Mouse (Mus musculus) forebrain, postnatal 0 days (tissue): ENCODE measurements around the gene Mgll. TPM values are rescaled to one million over a fixed set of nuclear protein-coding genes. Genes with fewer than 3 reads are reported as not detected.

Experiments
- ATAC-seq: fragments of 200-750 bp; cut with Nextera tagmentation; 2 replicates; pipeline ENCODE4 v1.8.0; 2017; ENCODE audit warnings: mild to moderate bottlenecking, moderate library complexity
- DNase-seq: peaks from one replicate; pipeline ENCODE4 v3.0.0-alpha.2; 2015
- H3K27ac ChIP-seq: fragments of 300-500 bp; sonication (generic); 2 replicates; pipeline ENCODE4 v1.5.1; 2014; ENCODE audit warnings: low read depth, mild to moderate bottlenecking, antibody characterized with exemption, low read length, moderate library complexity, mixed read lengths
- H3K27me3 ChIP-seq: fragments of 300-500 bp; sonication (generic); 2 replicates; pipeline ENCODE4 v1.6.1; 2014; ENCODE audit warnings: mild to moderate bottlenecking, low read length, mixed read lengths; ENCODE audit not compliant: insufficient read depth
- H3K36me3 ChIP-seq: fragments of 300-500 bp; sonication (generic); 2 replicates; pipeline ENCODE4 v1.6.1; 2014; ENCODE audit warnings: mild to moderate bottlenecking, moderate library complexity; ENCODE audit not compliant: insufficient read depth
- H3K4me1 ChIP-seq: fragments of 300-500 bp; sonication (generic); 2 replicates; pipeline ENCODE4 v1.6.1; 2014; ENCODE audit warnings: antibody characterized with exemption; ENCODE audit not compliant: insufficient read depth
- H3K4me2 ChIP-seq: fragments of 300-500 bp; sonication (generic); 2 replicates; pipeline ENCODE4 v1.6.1; 2014; ENCODE audit warnings: low read depth, mild to moderate bottlenecking, moderate library complexity
- H3K4me3 ChIP-seq: fragments of 300-500 bp; sonication (generic); 2 replicates; pipeline ENCODE4 v1.5.1; 2014; ENCODE audit warnings: low read depth, low read length, mixed read lengths
- H3K9ac ChIP-seq: fragments of 300-500 bp; sonication (generic); 2 replicates; pipeline ENCODE4 v1.6.1; 2014; ENCODE audit warnings: mild to moderate bottlenecking
- H3K9me3 ChIP-seq: fragments of 300-500 bp; sonication (generic); 2 replicates; pipeline ENCODE4 v1.6.1; 2016; ENCODE audit warnings: low read length
- CTCF ChIP-seq: sonication (generic); IDR thresholded peaks from 2 replicates; pipeline ENCODE4 v1.5.1; 2016; ENCODE audit warnings: antibody characterized with exemption, control low read depth, low read depth
- WGBS: fragments of 180-500 bp; shearing (Covaris S2); extraction: QIAGEN DNeasy Blood & Tissue Kit; methylation state at CpG from one replicate; pipeline ENCODE4 v1.1.7; 2014; 5-methylcytosine and 5-hydroxymethylcytosine counted together
- polyA plus RNA-seq: library from polyadenylated mRNA; unstranded; fragments of >200 nt; fragmentation: Nextera tagmentation; extraction: Ambion mirVana; gene quantifications from 2 replicates; pipeline ENCODE4 v1.2.1, GENCODE M21; 2015
- total RNA-seq: library from RNA; depleted of rRNA; stranded (reverse); fragments of >200 nt; gene quantifications from 2 replicates; pipeline ENCODE4 v1.2.3, GENCODE M21; 2014

The Mgll gene
- total and polyA plus RNA-seq, 2 experiments from 2014 or later: 35.1 to 60.7 TPM

DNA sequence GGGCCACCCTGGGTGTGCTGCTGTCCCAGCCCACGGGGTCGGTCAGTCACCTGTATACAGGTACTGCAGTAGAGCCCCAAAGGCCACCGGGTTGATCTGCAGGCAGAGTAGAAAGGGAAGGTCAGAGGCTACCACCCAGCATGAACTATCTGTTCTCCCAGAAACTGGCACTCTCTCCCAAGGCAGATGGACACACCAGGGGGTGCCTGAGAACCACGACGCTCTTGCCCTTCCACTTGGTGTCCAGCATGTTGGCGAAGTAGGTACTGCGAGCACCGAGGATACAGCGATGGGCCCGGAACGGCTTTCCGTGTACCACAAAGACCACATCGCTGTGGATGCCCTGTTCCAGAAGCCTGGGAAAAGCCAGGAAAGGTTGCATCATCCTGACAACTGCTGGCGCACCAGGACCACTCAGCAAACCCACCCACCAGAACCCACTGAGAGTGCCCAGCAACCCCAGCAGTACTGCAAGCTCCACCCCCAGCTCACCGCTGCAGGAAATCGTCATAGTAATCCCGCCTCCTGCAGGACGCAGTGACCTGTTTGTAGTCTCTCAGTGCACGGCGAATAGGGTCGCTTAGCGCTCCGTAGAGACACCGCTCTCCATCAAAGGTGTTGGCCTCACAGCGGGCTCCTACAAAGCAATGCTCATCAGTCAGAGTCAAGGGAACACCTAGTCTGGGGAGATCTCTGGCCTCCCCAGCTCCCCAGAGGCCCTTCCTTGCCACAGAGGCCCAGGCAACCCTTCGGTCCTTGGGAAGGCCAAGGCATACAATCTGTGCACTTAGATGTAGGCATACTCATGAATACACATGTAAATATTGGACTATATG is 115.1 kb downstream of the Mgll start:
- ATAC-seq (no peak), DNase-seq (no peak)
- Histone ChIP-seq H3K9ac (no peak overlapping the region), H3K27me3 (no peaks in the 10 kb centered on the region), H3K27ac (no peak overlapping the region), H3K4me3 (no peak overlapping the region), H3K4me2 (no peak overlapping the region), H3K9me3 (no peaks in the 10 kb centered on the region), H3K4me1 (peaks cover 12% of the 10 kb centered on the region), H3K36me3 (peaks cover 47% of the 10 kb centered on the region)
- WGBS: 86% methylated on average over 26 of the region's 26 CpGs
- TF ChIP-seq CTCF: no peak

- H3K36me3 ChIP-seq: peaks cover 53% of the 10 kb centered on the region
Observed at GRCm38 (mm10) chr6:88840211-88840610, 116.0 kb downstream of the Mgll start.

GRCm38 (mm10) chr6:88840791-88841513 is 116.7 kb downstream of the Mgll start:
- Histone ChIP-seq H3K4me2 (peak overlapping the region; percentile 81), H3K4me3 (peak overlapping the region; percentile 77), H3K4me1 (peaks cover 12% of the 10 kb centered on the region), H3K27me3 (no peaks in the 10 kb centered on the region), H3K36me3 (peaks cover 53% of the 10 kb centered on the region), H3K9me3 (no peaks in the 10 kb centered on the region), H3K27ac (peak overlapping the region; percentile 80), H3K9ac (peak overlapping the region; percentile 76)
- ATAC-seq (no peak), DNase-seq (no peak)
- 59% methylated on average over 9 of the region's 9 CpGs for WGBS
- no peak for TF ChIP-seq CTCF

More at GRCm38 (mm10) chr6:88840211-88840610, 116.0 kb downstream of the Mgll start:
- no peaks in the 10 kb centered on the region for H3K27me3 ChIP-seq
- H3K27ac ChIP-seq: no peak overlapping the region
- no peak overlapping the region for H3K4me3 ChIP-seq
- DNase-seq: no peak
- no peak overlapping the region for H3K9ac ChIP-seq
- TF ChIP-seq CTCF: no peak
- WGBS: 72% methylated on average over 3 of the region's 3 CpGs
- no peaks in the 10 kb centered on the region for H3K9me3 ChIP-seq
- H3K4me1 ChIP-seq: peaks cover 12% of the 10 kb centered on the region
- ATAC-seq: no peak
- no peak overlapping the region for H3K4me2 ChIP-seq

DNA sequence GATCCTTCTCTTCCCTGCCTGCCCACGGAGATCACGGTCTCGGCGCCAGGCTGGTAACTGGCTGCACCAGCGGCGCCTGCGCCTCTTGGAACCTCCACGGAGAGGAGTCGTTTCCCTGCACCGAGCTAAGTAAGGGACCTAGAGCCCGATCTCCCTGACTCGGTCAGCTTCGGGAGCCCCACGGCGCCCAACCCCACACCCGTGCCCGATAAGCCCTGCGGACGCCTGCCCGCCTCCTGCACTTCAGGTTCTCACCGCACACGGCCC is 117.2 kb downstream of the Mgll start:
- WGBS: under 1% methylated on average over 22 of the region's 22 CpGs
- TF ChIP-seq CTCF: no peak
- Histone ChIP-seq H3K4me2 (peak overlapping the region; percentile 81), H3K9ac (peak overlapping the region; percentile 76), H3K9me3 (no peaks in the 10 kb centered on the region), H3K4me3 (peak overlapping the region; percentile 77), H3K27ac (peak overlapping the region; percentile 80), H3K4me1 (peaks cover 12% of the 10 kb centered on the region), H3K36me3 (peaks cover 53% of the 10 kb centered on the region), H3K27me3 (no peaks in the 10 kb centered on the region)
- ATAC-seq (peak; percentile 17), DNase-seq (no peak)

GRCm38 (mm10) chr6:88841781-88842689 is 117.8 kb downstream of the Mgll start, which contains the start of gene Abtb1:
Gene Abtb1 (minus strand): TSS chr6:88841984.
- Histone ChIP-seq H3K4me1 (peaks cover 12% of the 10 kb centered on the region), H3K4me3 (peak within 1 kb of the TSS; percentile 77), H3K4me2 (peak within 1 kb of the TSS; percentile 81), H3K9ac (peak within 1 kb of the TSS; percentile 76), H3K9me3 (no peaks in the 10 kb centered on the region), H3K36me3 (peaks cover 53% of the 10 kb centered on the region), H3K27me3 (no peaks in the 10 kb centered on the region), H3K27ac (peak within 1 kb of the TSS; percentile 80)
- DNase-seq (peak; percentile 99), ATAC-seq (peak; percentile 90)
- 2% methylated on average over 67 of the region's 72 CpGs for WGBS
- TF ChIP-seq CTCF: peak; percentile 67

DNA sequence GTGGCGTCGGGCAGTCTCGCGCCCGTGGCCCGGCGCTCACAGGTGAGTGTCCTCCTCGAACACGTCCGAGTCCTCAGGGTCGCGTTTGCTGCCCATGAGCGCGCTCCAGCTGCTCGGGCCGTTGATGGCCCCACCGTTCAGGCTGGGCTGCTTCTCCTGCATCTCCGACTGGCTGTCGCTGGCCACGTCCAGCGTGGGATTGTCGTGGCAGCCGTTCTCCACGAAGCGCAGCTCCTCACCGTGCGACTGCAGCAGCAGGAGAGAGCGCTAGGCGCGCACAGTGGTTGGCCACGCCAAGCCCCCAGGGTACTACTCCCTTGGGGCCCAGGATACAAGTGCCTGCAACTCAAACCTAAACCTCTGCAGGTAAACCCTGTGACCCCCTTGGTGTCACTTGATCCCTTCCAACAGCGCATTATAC is 118.5 kb downstream of the Mgll start:
- H3K4me2 ChIP-seq: peak overlapping the region; percentile 81
- TF ChIP-seq CTCF: peak; percentile 25; the same call in 1 of the 2 replicates
- H3K27ac ChIP-seq: peak overlapping the region; percentile 80
- H3K9me3 ChIP-seq: no peaks in the 10 kb centered on the region
- H3K4me1 ChIP-seq: peaks cover 12% of the 10 kb centered on the region
- peaks cover 54% of the 10 kb centered on the region for H3K36me3 ChIP-seq
- DNase-seq: peak; percentile 68
- peak overlapping the region; percentile 77 for H3K4me3 ChIP-seq
- peak; percentile 14 for ATAC-seq
- WGBS: 3% methylated on average over 32 of the region's 32 CpGs
- no peaks in the 10 kb centered on the region for H3K27me3 ChIP-seq
- peak overlapping the region; percentile 76 for H3K9ac ChIP-seq
